Mouse (Mus musculus) MEL (cell line): ENCODE data around the gene Akap1. TPM values are rescaled to one million over a fixed set of nuclear protein-coding genes. Genes with fewer than 3 reads are reported as not detected.

ENCODE experiments used
- DNase-seq: peaks from one replicate; pipeline ENCODE4 v3.0.0; 2011; ENCODE audit warnings: low read depth, low spot score
- H3K27ac ChIP-seq: 2 replicates; pipeline ENCODE4 v1.5.1; 2012; ENCODE audit warnings: low read depth, mild to moderate bottlenecking, control low read depth, low read length, moderate library complexity; ENCODE audit not compliant: control insufficient read depth
- H3K27me3 ChIP-seq, 2 experiments: fragments of 150-350 bp in 1 of 2; sonication (generic) in 1 of 2; 2 replicates each; pipeline ENCODE4 v1.6.1; 2012; ENCODE audit warnings: low read length in 2 of 2, mild to moderate bottlenecking in 2 of 2, improper control_type of control experiment in 1 of 2, moderate library complexity in 1 of 2; ENCODE audit not compliant: insufficient read depth in 2 of 2, control insufficient read depth in 1 of 2
- H3K36me3 ChIP-seq, 2 experiments: 2 replicates each; pipeline ENCODE4 v1.6.1; 2012 to 2014; ENCODE audit warnings: low read length in 2 of 2, improper control_type of control experiment in 1 of 2, inconsistent platforms in 1 of 2, mild to moderate bottlenecking in 1 of 2; ENCODE audit not compliant: insufficient read depth in 2 of 2, control insufficient read depth in 1 of 2
- H3K4me1 ChIP-seq, 2 experiments: fragments of 150-350 bp in 1 of 2; sonication (generic) in 1 of 2; 2 replicates each; pipeline ENCODE4 v1.6.1; 2012; ENCODE audit warnings: low read length in 2 of 2, improper control_type of control experiment in 1 of 2, mild to moderate bottlenecking in 1 of 2; ENCODE audit not compliant: insufficient read depth in 2 of 2, control insufficient read depth in 1 of 2
- H3K4me3 ChIP-seq, 2 experiments: fragments of 150-350 bp in 1 of 2; sonication (generic) in 1 of 2; 2 replicates each; pipeline ENCODE4 v1.5.1; 2012; ENCODE audit warnings: low read depth in 2 of 2, low read length in 2 of 2, mild to moderate bottlenecking in 2 of 2, moderate library complexity in 2 of 2, control low read depth in 1 of 2, improper control_type of control experiment in 1 of 2; ENCODE audit not compliant: control insufficient read depth in 1 of 2, insufficient read depth in 1 of 2
- H3K79me2 ChIP-seq: 2 replicates; pipeline ENCODE4 v1.6.1; 2012; ENCODE audit warnings: mild to moderate bottlenecking, low read length, moderate library complexity; ENCODE audit not compliant: control insufficient read depth, poor library complexity, insufficient read depth
- H3K9ac ChIP-seq: 2 replicates; pipeline ENCODE4 v1.6.1; 2012; ENCODE audit warnings: low read depth, mild to moderate bottlenecking, control low read depth, low read length, moderate library complexity; ENCODE audit not compliant: control insufficient read depth, poor library complexity, severe bottlenecking
- H3K9me3 ChIP-seq: fragments of 150-350 bp; sonication (generic); replicated peaks from 2 replicates; pipeline ENCODE4 v1.6.1; 2012; ENCODE audit warnings: mild to moderate bottlenecking, low read length, improper control_type of control experiment, moderate library complexity; ENCODE audit not compliant: insufficient read depth
- CHD2 ChIP-seq: IDR thresholded peaks from 2 replicates; pipeline ENCODE4 v1.6.1; 2011; ENCODE audit warnings: low read length, improper control_type of control experiment
- CTCF ChIP-seq, 3 experiments: IDR thresholded peaks in 2 of 3; conservative IDR thresholded peaks in 1 of 3; 2 replicates each; pipeline ENCODE4 v1.5.1; 2011 to 2012; ENCODE audit warnings: low read length in 3 of 3, low read depth in 2 of 3, mild to moderate bottlenecking in 2 of 3, improper control_type of control experiment in 1 of 3, inconsistent platforms in 1 of 3, mixed read lengths in 1 of 3, moderate library complexity in 1 of 3; ENCODE audit not compliant: control insufficient read depth in 1 of 3, insufficient read depth in 1 of 3, poor library complexity in 1 of 3, severe bottlenecking in 1 of 3
- E2F4 ChIP-seq: IDR thresholded peaks from 2 replicates; pipeline ENCODE4 v1.6.1; 2011; ENCODE audit warnings: low read depth, low read length, improper control_type of control experiment, borderline replicate concordance
- NELFE ChIP-seq: IDR thresholded peaks from 2 replicates; pipeline ENCODE4 v1.6.1; 2011; ENCODE audit warnings: low read depth, low read length, improper control_type of control experiment
- NRF1 ChIP-seq: IDR thresholded peaks from 2 replicates; pipeline ENCODE4 v1.6.1; 2014; ENCODE audit warnings: low read depth, mild to moderate bottlenecking, inconsistent platforms, low read length, improper control_type of control experiment, moderate library complexity; ENCODE audit not compliant: poor library complexity, insufficient read depth, severe bottlenecking
- POLR2A ChIP-seq, 2 experiments: IDR thresholded peaks; 2 replicates each; pipeline ENCODE4 v1.6.1; 2011 to 2012; ENCODE audit warnings: low read length in 2 of 2, mild to moderate bottlenecking in 2 of 2, control low read depth in 1 of 2, improper control_type of control experiment in 1 of 2, low read depth in 1 of 2, moderate library complexity in 1 of 2; ENCODE audit not compliant: control insufficient read depth in 1 of 2, insufficient read depth in 1 of 2, poor library complexity in 1 of 2
- RAD21 ChIP-seq: IDR thresholded peaks from 2 replicates; pipeline ENCODE4 v1.6.1; 2011; ENCODE audit warnings: mild to moderate bottlenecking, low read depth, low read length, improper control_type of control experiment
- SMC3 ChIP-seq: IDR thresholded peaks from 2 replicates; pipeline ENCODE4 v1.6.1; 2011; ENCODE audit warnings: low read depth, low read length, improper control_type of control experiment
- UBTF ChIP-seq: IDR thresholded peaks from 2 replicates; pipeline ENCODE4 v1.6.1; 2012; ENCODE audit warnings: low read depth, mild to moderate bottlenecking, inconsistent platforms, low read length, improper control_type of control experiment, moderate library complexity, borderline replicate concordance; ENCODE audit not compliant: insufficient read depth
- USF1 ChIP-seq: IDR thresholded peaks from 2 replicates; pipeline ENCODE4 v1.6.1; 2014; ENCODE audit warnings: low read depth, mild to moderate bottlenecking, inconsistent platforms, low read length, improper control_type of control experiment, moderate library complexity
- ZKSCAN1 ChIP-seq: IDR thresholded peaks from 2 replicates; pipeline ENCODE4 v1.6.1; 2012; ENCODE audit warnings: low read depth, mild to moderate bottlenecking, inconsistent platforms, low read length, improper control_type of control experiment, moderate library complexity
- polyA plus RNA-seq, 2 experiments: library from polyadenylated mRNA; stranded (reverse) in 1 of 2; unstranded in 1 of 2; fragments of >175 nt in 1 of 2; fragments of >200 nt in 1 of 2; gene quantifications; 2 replicates each; pipeline versions ENCODE4 v1.2.1 to v1.2.4; 2012; ENCODE audit warnings: low replicate concordance in 2 of 2, low read depth in 1 of 2; ENCODE audit not compliant: insufficient read length in 2 of 2, insufficient read depth in 1 of 2, missing spikeins in 1 of 2
- total RNA-seq: library from RNA; depleted of rRNA; stranded (reverse); fragments of 300-350 nt; gene quantifications from 2 replicates; pipeline ENCODE4 v1.2.3, GENCODE M21; 2012

Gene Akap1
- total and polyA plus RNA-seq, 3 experiments: 39.0 to 70.5 (median 59.6) TPM

DNA sequence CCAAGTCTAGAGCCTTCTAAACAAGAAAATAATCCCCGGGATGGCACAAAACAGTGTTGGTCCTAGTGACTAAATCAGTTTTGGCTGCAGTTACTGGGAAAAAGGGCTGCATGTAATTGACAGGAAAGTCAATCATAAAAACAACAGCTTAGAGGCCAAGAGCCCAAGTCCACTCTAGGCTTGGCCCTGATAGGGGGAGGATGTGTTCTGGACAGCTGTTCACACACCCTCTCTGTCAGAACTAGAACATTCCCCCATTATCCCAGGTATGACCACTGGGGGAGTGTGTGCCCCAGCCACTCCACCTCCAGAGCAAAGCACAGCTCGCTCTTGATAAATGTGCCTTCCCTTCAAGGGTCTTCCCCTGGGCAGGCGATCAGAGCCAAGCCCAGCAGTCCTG, 14.7 kb downstream of the Akap1 start:
- TF ChIP-seq CTCF (IDR thresholded peaks at IDR 0.05 in 2 of 3, conservative IDR thresholded peaks at IDR 0.05 in 1 of 3; ENCODE audit: control insufficient read depth in 1 of 3, insufficient read depth in 1 of 3, low read depth in 2 of 3, low read length in 3 of 3, poor library complexity in 1 of 3, severe bottlenecking in 1 of 3) (peak in 2 of 3 experiments; percentile 7 to 14; a peak in 1 of 6 replicates), E2F4 (no peak)
- TF ChIP-seq, all 39 proteins: peak for 1
- Histone ChIP-seq H3K9me3 (no peaks in the 10 kb centered on the region), H3K79me2 (peaks cover 56% of the 10 kb centered on the region), H3K36me3 (peaks cover 0 to 10% of the 10 kb centered on the region in 2 experiments; a peak in 2 of 4 replicates), H3K9ac (no peak overlapping the region), H3K27me3 (no peaks in the 10 kb centered on the region), H3K4me3 (no peak overlapping the region), H3K4me1 (no peaks in the 10 kb centered on the region), H3K27ac (no peak overlapping the region)
- no peak for DNase-seq

DNA sequence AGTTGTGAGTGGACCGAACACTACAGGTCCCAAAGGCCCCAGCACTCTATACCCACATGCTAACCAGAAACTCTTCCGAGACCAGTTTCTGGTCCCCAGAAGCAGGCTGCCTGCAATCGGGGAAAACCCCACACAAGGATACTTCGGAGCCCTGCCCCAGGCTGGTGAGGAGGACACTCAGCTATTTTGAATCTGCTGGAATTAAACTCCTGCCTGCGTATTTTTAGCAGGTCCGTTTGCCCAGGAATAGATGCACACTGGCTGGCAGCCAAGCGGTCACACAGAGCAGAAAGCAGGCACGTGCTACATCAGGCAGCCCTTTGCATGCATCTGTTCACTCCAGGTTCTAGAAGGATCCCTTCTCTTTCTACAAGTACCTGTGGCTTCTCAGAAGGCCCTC, 15.1 kb downstream of the Akap1 start:
- no peak for TF ChIP-seq UBTF
- TF ChIP-seq USF1: no peak
- TF ChIP-seq NRF1: no peak
- no peaks in the 10 kb centered on the region for H3K9me3 ChIP-seq

DNA sequence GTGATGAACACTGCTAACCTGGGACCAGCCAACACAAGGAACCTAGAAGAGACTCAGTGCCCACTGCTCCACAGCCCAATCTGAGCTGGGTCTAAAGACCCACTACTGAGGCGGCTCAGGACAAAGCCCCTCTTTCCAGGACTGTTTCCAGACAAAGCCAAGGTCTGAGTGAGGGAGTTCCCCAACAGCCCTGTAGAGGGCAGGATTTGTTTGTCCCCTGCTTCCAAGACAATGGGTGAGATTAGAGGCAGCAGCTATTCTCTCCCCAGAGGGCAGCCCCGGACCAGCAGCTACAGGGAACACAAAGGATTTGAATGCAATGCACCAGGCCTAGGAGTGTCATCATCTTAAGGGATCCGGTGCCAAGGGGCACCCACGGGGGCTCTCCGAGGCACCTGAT, 15.8 kb downstream of the Akap1 start:
- peaks cover 46% of the 10 kb centered on the region for H3K79me2 ChIP-seq
- peaks cover 0 to 10% of the 10 kb centered on the region in 2 experiments; a peak in 2 of 4 replicates for H3K36me3 ChIP-seq
- no peak overlapping the region for H3K27ac ChIP-seq
- peak; percentile 58 for DNase-seq
- H3K9ac ChIP-seq: no peak overlapping the region
- TF ChIP-seq CTCF (IDR thresholded peaks at IDR 0.05 in 2 of 3, conservative IDR thresholded peaks at IDR 0.05 in 1 of 3; ENCODE audit: control insufficient read depth in 1 of 3, insufficient read depth in 1 of 3, low read depth in 2 of 3, low read length in 3 of 3, poor library complexity in 1 of 3, severe bottlenecking in 1 of 3): peak; percentile 61 to 72 (median 62)
- no peak for TF ChIP-seq NELFE
- TF ChIP-seq RAD21: peak; percentile 32
- TF ChIP-seq SMC3: 0 out of 2 replicates have a peak, but pooled peaks have one; percentile 22
- TF ChIP-seq CHD2: no peak
- no peak for TF ChIP-seq POLR2A (IDR thresholded peaks at IDR 0.05; ENCODE audit: control insufficient read depth in 1 of 2, insufficient read depth in 1 of 2, low read depth in 1 of 2, low read length in 2 of 2, poor library complexity in 1 of 2)
- no peak for TF ChIP-seq ZKSCAN1
- no peak overlapping the region for H3K4me3 ChIP-seq
- no peaks in the 10 kb centered on the region for H3K9me3 ChIP-seq
- H3K4me1 ChIP-seq: no peaks in the 10 kb centered on the region
- no peaks in the 10 kb centered on the region for H3K27me3 ChIP-seq

More for the DNA sequence above, 15.1 kb downstream of the Akap1 start:
- H3K79me2 ChIP-seq: peaks cover 53% of the 10 kb centered on the region
- H3K4me1 ChIP-seq: no peaks in the 10 kb centered on the region
- H3K27me3 ChIP-seq: no peaks in the 10 kb centered on the region
- H3K4me3 ChIP-seq: no peak overlapping the region
- H3K27ac ChIP-seq: no peak overlapping the region
- H3K36me3 ChIP-seq: peaks cover 0 to 10% of the 10 kb centered on the region in 2 experiments; a peak in 2 of 4 replicates
- no peak for DNase-seq
- no peak overlapping the region for H3K9ac ChIP-seq
